Mouse (Mus musculus): Measurements from ENCODE around the gene Gpr55. TPM values are rescaled to one million over a fixed set of nuclear protein-coding genes. Genes with fewer than 3 reads are reported as not detected.

Gpr55 gene
- total RNA-seq, 2 experiments from 2014 or later, result not detected

DNA sequence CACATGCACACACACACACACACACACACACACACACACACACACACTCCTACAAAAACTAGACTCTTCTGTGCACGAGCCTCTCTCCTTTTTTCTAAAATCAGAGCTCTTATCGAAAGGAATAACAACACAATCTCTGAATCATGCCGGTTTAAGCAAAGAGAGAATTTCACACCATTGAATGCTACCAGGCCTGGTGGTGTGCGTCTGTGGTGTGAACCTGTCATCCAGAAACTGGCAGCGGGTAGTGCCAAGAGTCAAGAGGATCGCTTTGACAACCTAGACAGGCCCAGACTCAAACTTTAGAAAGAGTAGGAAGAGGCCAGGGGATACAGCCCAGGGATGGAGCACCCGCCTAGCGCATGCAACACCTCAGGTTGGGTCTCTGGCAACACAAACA is 18.5 kb downstream of the Gpr55 start:
- DNase-seq (ENCODE audit: low spot score in 2 of 2), result no peak
- Histone ChIP-seq H3K4me3 (no peak overlapping the region), H3K27ac (no peak overlapping the region)
- TF ChIP-seq CTCF (conservative IDR thresholded peaks at IDR 0.05), result no peak

DNA sequence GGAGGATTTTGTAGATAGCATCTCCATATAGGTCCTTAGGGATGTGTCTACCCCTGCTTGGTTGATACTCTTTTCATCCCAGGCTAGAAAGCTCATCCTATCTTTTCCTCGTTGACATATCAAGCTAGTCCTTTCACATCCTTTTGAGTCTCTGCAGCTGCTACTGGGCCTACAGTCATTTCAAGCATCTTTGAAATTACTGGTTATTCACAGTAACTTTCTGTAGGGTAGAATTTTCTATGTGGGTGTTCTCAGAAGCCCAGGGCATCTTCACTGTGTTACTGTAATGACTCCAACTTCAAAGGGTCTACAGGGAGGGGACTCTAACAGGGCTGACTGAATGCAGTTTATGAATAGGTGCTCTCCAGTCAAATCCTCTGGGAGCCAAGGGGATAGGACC is 23.5 kb downstream of the Gpr55 start:
- Histone ChIP-seq H3K4me3 (no peak overlapping the region), H3K27ac (no peak overlapping the region)
- no peak for DNase-seq (ENCODE audit: low spot score in 2 of 2)
- TF ChIP-seq CTCF (conservative IDR thresholded peaks at IDR 0.05), result no peak

DNA sequence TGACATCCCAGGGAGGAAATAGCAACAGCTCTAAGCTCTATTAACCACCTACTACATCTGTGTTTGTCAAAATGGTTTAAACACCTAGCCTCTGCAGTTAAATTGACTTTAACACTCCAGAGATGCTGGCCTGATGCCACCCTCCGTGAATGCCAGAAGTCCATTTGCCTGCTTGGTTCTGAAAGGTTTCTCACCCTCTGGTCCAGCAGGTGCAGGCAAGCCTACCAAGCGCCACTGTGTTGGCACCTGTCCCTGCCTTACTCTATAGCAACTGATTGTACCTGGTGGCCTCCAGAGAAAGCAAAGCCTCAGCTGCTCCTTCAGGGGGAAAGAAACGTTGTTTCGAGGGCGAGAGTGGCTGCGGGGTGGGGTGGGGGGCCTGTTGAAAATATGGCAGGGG is 24.5 kb downstream of the Gpr55 start:
- no peak for TF ChIP-seq CTCF (conservative IDR thresholded peaks at IDR 0.05)
- DNase-seq (ENCODE audit: low spot score in 2 of 2), result no peak

DNA sequence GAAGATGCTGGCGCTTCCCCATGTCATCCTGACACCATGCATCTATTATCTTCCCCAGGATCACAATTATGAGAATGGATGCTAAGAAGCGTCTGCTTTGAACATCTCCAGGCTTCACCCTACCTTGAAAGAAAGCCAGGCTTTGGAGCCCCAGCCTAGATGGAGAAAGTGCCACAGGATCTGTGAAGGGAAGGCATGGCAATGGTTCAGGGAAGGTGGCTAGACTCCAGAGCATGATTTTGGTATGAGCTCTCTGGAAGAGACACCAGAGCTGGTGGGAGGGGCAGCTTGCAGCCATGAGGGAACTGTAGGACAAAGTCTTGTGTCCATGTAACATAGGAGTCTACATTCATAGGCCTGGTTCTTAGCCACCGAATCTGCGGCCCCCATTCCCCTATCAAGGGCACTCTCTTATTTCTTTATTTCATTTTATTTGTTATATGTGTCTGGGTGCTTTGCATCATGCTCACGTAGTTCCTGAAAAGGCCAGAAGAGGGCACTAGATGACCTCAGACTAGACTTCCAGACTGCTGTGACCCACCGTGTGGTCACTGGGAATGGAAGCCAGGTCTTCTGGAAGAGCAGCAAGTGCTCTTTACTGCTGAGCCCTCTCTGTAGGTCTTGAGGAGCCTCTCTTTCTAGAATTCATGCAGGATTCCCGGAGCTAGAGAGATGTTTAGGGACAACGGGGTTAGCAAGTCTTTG is 25.5 kb downstream of the Gpr55 start:
- peak in 1 of 2 experiments; percentile 63 for DNase-seq (ENCODE audit: low spot score in 2 of 2)
- TF ChIP-seq CTCF (conservative IDR thresholded peaks at IDR 0.05), result peak; percentile 89
- Histone ChIP-seq H3K27ac (peak overlapping the region; percentile 28; the same call in 1 of the 2 replicates), H3K4me3 (no peak overlapping the region)

More for the DNA sequence above, 24.5 kb downstream of the Gpr55 start:
- Histone ChIP-seq H3K27ac (no peak overlapping the region), H3K4me3 (no peak overlapping the region)

DNA sequence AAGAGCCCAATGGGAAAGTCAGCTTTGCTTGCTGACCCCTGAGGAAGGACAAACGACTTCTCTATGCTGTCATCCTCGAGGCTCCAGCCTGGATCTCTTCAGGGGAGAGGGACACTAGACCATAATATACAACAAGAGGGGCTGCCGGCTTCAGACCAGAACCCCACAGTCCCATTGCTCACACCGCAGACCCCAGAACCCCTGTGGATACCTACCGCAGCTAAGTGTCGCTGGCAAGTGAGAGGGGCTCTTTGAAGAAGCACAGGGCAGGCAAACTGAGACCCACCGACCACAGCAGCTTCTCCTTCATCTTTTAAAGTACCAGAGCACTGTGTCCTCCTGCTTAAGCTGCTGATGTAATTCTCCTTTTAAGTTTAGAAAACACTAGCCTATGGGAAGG is 26.2 kb downstream of the Gpr55 start:
- TF ChIP-seq CTCF (conservative IDR thresholded peaks at IDR 0.05), result no peak
- H3K4me3 ChIP-seq, result no peak overlapping the region
- DNase-seq (ENCODE audit: low spot score in 2 of 2), result no peak
- peak overlapping the region; percentile 83; the same call in 1 of the 2 replicates for H3K27ac ChIP-seq

DNA sequence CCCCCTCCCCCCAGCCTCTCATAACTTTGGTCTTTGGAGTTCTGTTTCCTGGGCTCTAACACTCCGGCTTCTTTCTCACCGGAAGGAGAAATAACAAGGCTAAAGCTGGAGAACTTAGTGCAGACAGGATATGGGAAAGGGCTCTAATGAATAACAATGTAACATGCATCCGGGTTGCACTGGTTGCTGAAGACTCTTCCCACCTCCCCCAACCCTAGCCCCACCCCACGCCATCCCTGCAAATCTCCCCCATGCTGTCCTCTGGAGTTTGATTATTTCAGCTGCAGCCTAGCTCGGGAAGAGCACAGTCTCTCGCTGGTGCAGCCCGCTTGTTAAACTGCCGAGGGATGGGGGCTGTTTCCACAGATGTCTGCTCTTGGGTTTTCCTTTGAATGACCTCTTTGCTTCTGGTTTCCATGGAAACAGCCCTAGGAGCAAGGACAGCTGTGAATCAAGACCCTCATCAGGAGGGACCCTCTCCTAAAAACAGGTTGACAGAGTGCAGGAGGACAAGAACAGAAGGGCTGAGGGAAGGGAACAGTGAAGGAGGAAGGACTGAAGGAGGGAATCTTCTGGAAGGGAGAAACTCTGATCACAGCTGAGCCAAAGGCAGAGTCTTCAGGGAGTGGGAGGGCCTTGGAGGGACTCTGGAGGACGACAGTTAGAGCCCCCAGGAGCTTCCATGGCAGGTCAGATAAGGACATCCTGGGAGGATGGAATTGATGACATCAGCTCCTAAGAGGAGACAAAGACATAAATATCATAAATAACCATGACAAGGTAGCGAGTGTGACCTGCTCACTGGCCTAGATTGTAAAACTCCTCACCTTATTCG is 27.0 kb downstream of the Gpr55 start:
- no peak for TF ChIP-seq CTCF (conservative IDR thresholded peaks at IDR 0.05)
- Histone ChIP-seq H3K4me3 (no peak overlapping the region), H3K27ac (peak overlapping the region; percentile 83)
- DNase-seq (ENCODE audit: low spot score in 2 of 2), result no peak

DNA sequence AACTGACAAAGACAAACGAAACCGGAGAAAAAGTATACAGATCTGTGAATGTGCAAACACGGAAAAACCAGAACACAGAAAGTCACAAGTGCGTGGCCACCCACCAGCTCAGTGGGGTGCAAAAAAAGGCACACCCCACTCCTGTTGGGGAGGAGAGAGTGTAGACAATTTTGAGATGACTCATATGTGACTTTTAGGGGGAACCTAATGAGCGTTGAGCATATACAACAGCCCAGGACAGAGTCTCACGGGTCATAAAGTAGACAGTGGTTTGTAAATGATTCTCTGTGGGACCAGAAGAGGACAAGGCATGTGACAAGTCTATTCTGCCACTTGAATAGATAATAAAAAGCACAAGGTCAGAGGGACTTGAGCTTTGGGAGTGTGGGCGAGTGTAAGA is 27.6 kb downstream of the Gpr55 start:
- DNase-seq (ENCODE audit: low spot score in 2 of 2), result no peak
- no peak for TF ChIP-seq CTCF (conservative IDR thresholded peaks at IDR 0.05)
- Histone ChIP-seq H3K4me3 (no peak overlapping the region), H3K27ac (peak overlapping the region; percentile 83)

DNA sequence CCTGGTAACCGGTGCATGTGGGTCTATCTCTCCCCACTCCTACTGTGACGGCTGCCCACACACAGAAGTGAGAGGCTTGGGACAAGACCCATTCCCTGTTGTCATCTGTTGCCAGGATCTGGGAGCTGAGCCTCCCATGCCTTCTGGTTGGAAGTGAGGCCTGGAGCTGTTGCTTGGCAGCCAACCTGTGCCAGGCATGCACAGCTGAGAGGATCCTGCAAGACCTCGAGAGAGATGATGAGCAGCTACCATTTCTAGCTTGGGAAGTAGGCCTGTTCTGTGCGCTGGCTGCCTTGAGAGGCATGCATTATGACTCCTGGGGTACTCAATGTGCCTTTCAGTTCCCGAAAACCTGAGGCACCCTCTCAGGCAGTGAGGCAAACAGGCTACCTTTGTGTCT is 29.6 kb downstream of the Gpr55 start:
- DNase-seq (ENCODE audit: low spot score in 2 of 2), result peak; percentile 52 to 66
- peak overlapping the region; percentile 96 for H3K27ac ChIP-seq
- H3K4me3 ChIP-seq, result no peak overlapping the region
- no peak for TF ChIP-seq CTCF (conservative IDR thresholded peaks at IDR 0.05)

DNA sequence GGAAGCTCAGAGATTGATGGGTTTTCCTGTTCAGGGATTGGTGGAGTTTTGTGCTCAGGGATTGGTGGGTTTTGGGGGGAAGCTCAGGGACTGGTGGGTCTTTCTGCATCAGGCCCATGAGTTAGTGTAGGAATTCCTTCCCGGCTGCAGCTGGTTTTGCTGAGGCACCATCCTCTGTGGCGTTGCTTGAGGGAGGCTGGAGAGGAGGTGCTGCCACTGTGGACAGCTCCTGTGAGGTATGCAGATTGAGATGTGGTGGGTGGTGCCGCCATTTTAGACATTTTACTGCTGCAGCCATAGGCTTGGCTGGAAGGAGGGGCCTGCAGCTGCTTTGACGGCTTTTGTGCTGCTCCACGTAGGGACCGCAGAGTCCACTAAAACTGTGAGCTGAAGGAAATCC is 31.4 kb downstream of the Gpr55 start:
- no peak for TF ChIP-seq CTCF (conservative IDR thresholded peaks at IDR 0.05)

DNA sequence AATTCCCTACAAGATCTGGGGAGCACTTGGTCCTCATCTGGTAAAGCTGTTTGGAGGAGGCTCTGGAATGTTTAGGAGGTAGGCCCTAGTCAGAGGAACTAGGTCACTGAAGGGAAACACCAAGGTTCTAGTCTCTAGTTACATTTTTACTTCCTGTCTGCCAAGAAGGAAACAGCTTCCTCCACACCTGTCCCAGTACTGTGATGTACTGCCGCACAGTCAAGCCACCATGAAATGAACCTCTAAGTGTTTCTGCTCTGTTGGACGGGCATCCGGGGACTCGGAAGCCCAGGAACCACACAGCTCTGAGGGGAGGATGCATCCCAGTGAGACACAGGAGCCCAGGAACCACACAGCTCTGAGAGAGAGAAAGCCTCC is 32.1 kb downstream of the Gpr55 start:
- H3K27ac ChIP-seq, result peak overlapping the region; percentile 96

More for the DNA sequence above, 31.4 kb downstream of the Gpr55 start:
- Histone ChIP-seq H3K27ac (peak overlapping the region; percentile 96), H3K4me3 (no peak overlapping the region)
- DNase-seq (ENCODE audit: low spot score in 2 of 2), result no peak

DNA sequence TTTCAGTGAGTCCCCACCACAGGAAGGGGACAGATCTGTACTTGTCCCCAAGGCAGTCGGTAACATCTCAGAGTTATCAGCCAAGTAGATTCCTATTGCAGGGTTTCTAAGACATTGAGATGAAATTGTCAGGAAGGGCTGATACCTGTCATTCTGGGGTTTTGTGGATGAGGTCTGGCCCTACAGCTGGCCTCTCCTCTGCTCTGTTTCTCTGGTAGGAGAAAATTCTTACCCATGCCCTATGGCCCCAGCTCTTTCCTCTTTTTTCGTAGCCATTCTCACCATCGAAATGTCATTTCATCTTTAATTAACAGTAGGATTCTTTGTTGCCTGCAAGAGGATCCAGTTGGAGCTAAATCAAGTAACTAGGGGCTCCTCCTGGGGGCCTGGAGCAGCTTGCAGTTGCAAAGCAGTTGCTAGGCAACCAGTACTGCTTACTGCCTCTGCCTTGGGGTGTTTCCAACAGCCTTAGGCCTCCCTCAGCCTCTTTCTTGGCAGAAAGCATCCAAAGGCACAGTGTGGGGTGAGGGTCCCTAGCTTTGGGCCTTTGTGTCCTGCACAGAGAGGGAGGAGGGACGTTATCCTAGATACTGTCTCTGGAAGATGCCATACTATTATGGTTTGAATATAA is 32.6 kb downstream of the Gpr55 start, which contains the start of gene 4933407L21Rik:
TSS of gene 4933407L21Rik (plus strand) at position 427 of the 631 bp plus-strand sequence.
- no peak within 1 kb of the TSS for H3K4me3 ChIP-seq
- peak; percentile 72 to 91 for DNase-seq (ENCODE audit: low spot score in 2 of 2)
- TF ChIP-seq CTCF (conservative IDR thresholded peaks at IDR 0.05), result peak; percentile 46
- H3K27ac ChIP-seq, result peak within 1 kb of the TSS; percentile 96

More for the DNA sequence above, 32.1 kb downstream of the Gpr55 start:
- H3K4me3 ChIP-seq, result no peak overlapping the region
- no peak for DNase-seq (ENCODE audit: low spot score in 2 of 2)
- TF ChIP-seq CTCF (conservative IDR thresholded peaks at IDR 0.05), result no peak

DNA sequence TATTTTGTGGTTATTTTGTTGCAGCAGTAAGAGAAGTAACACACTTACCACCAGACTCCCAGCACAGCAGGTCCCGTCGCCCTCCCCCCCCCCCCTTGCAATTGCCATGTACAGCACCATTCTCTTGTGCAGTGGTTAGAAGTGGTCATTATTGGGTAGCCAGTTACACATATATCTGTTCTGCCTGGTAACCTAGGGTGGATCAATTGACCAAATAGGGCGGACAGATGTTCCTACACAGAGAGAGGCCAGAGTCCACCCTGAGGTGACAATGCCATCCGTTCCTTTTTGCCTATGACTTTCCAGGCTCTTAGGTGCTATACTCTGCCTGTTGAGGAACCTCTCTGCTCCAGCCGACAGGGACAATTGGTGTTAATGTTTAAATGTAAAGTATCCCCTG is 35.6 kb downstream of the Gpr55 start:
- TF ChIP-seq CTCF (conservative IDR thresholded peaks at IDR 0.05), result no peak
- no peak overlapping the region for H3K27ac ChIP-seq
- no peak for DNase-seq (ENCODE audit: low spot score in 2 of 2)
- no peak overlapping the region for H3K4me3 ChIP-seq

DNA sequence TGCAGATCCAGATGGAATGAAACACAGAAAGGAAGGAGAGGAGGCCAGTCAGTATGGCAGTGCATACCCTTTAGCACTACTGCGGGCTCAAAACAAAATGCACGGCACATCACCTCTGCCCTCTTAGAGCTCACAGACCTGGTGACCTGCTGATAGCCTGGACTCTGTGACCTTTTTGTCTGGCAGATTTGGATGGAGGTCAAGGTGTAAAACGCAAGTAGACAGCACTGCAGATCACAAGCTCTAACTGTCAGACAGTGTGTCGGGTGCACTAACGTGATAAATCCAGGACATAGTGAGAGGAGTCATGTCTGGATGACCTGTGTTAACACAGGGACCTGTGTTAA is 38.0 kb downstream of the Gpr55 start:
- DNase-seq (ENCODE audit: low spot score in 2 of 2), result no peak
- no peak for TF ChIP-seq CTCF (conservative IDR thresholded peaks at IDR 0.05)
- H3K27ac ChIP-seq, result peak overlapping the region; percentile 75
- H3K4me3 ChIP-seq, result no peak overlapping the region
